Mouse (Mus musculus) gastrocnemius, adult 2 months (tissue): Measurements from ENCODE around the gene Nt5c3b. TPM values are rescaled to one million over a fixed set of nuclear protein-coding genes. Genes with fewer than 3 reads are reported as not detected.

Experiments used
- DNase-seq: peaks from one replicate; pipeline ENCODE4 v3.0.0; 2022
- H3K27ac ChIP-seq: fragments of 200-600 bp; 2 replicates; pipeline ENCODE4 v1.8.1; 2022; ENCODE audit warnings: mild to moderate bottlenecking
- H3K4me3 ChIP-seq: fragments of 200-600 bp; 2 replicates; pipeline ENCODE4 v1.8.1; 2022; ENCODE audit warnings: mild to moderate bottlenecking, moderate library complexity
- CTCF ChIP-seq: fragments of 200-600 bp; IDR thresholded peaks from 2 replicates; pipeline ENCODE4 v1.8.1; 2022; ENCODE audit warnings: antibody characterized with exemption, mild to moderate bottlenecking, moderate library complexity
- intact Hi-C: fragments of 180-260 bp; cut with DNase I; formaldehyde crosslinking; loops from one replicate; pipeline ENCODE4 v1.15.1; 2025
- microRNA-seq: library from miRNA; unstranded; fragments of <30 nt; microRNA quantifications from one replicate; pipeline ENCODE4 v1.2.0, GENCODE M21; 2021
- total RNA-seq, 2 experiments: library from RNA; stranded (reverse); gene quantifications; 2 replicates each; pipeline ENCODE4 v1.2.3; 2021

The Nt5c3b gene
- total RNA-seq, 2 experiments from 2014 or later = 6.6 to 8.8 TPM

DNA sequence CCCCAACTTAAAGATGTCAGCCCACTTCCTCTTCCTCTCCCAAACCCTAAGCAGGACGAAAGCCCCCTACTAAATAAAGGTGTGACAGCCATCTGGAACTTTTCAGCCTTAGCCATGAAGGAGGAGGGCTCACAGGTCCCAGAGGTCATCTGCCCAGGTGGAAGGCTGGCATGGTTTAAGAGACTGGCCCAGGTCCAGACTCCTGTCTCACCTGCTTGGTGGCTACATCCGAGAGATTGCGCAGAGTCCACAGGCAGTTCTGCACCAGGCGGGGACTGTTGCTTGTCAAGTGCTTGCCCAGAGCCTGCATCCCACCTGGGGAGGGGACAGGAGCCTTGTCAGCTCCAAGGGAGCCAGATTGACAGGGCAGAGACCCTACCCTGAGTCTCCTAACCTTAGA, 62.3 kb downstream of the Nt5c3b start:
- intact Hi-C loops = no loop called here
- no peak for DNase-seq
- Histone ChIP-seq H3K27ac (no peak overlapping the region), H3K4me3 (no peak overlapping the region)
- no peak for TF ChIP-seq CTCF

DNA sequence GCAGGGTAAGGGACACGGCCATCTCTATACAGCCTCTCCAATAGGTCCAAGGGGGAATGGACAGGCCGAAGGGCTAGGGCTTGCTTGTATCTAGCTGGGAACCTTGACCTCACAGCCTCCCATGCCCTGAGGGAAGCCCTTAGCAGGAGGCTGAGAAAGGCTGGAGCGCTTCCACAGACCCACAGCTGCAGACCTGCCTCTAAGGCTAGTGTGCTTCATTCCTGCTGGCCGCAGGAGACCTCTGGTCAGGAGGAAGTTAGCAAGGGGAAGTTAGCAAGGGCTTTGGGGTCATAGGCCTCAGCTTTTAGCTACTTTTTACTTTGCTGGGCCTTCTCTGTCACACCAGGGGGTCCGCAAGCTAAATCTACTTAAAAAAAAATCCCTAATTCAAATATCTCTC, 63.2 kb downstream of the Nt5c3b start:
- TF ChIP-seq CTCF = no peak
- peak overlapping the region; percentile 24; the same call in 1 of the 2 replicates for H3K27ac ChIP-seq
- intact Hi-C loops = no loop called here
- no peak for DNase-seq
- no peak overlapping the region for H3K4me3 ChIP-seq

DNA sequence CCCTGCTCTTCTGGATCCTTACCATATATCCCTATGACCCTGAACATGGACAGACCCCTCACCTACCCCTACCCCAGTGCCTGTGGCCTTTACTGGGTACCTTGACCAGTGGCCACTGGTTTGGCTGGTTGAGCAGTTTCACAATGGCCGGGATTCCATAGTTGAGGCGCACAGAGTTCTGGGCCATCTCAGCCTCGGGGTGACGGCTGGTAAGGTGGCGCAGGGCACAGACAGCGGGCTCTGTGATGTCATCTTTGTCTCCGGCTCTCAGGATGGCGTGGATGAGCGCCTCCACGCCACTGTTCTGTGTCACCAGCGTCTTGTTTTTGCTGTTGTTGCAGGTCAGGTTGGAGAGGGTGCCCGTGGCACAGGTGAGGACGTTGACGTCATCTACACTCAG, 63.6 kb downstream of the Nt5c3b start:
- no peak for DNase-seq
- Histone ChIP-seq H3K27ac (peak overlapping the region; percentile 24; the same call in 1 of the 2 replicates), H3K4me3 (no peak overlapping the region)
- intact Hi-C loops = no loop called here
- no peak for TF ChIP-seq CTCF

DNA sequence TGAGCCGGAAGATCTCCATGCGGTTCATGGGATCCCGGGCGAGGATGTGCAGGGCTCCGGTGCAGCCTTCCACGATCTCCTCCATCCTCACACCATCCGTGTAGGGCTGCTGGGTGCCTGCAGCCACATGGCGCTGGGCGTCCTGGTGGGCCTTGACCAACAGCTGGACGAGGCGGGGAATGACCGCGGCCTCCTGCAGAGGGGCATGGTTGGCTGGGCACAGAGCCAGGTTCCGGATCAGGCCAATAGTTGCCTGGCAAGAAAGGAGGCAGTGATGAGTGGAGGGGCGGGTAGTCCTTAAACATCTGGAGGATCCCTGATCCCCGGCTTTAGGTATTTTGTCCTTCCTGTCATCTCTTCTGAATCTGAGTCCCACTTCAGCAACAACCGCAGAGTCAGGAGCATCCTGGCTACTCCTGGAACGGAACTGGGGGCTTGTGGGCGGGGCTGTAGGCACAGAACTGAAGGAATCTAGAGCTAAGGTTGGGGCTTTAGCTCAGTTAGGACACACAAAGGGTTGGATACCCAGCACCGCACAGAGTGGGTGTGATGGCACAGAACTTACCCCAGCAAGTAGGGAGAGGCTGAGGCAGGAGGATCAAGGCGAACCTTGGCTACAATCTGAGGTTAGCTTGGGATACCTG, 64.7 kb downstream of the Nt5c3b start:
- TF ChIP-seq CTCF = no peak
- DNase-seq = no peak
- Histone ChIP-seq H3K4me3 (peak overlapping the region; percentile 11; the same call in 1 of the 2 replicates), H3K27ac (peak overlapping the region; percentile 76)
- intact Hi-C loops = no loop called here

DNA sequence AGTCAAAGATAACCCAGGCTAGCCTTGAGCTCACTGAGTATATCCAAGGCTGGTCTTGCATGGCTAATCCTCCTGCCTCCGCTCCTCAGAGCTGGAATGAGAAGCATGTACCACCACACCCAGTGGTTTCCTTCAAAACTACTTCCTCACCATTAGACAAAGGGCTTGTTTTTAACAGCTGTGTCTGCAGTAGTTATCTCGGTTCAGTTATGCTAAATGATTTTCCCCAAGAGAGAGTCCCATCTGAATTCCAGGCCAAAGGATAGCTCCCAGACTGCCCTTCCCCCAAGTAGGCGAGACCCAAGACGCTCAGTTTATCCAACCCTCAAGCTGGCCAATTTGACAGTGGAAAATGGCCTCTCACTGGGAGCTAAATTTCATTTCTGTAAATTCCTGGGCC, 65.6 kb downstream of the Nt5c3b start:
- intact Hi-C loops = no loop called here
- TF ChIP-seq CTCF = no peak
- Histone ChIP-seq H3K4me3 (peak overlapping the region; percentile 11; the same call in 1 of the 2 replicates), H3K27ac (peak overlapping the region; percentile 76)
- DNase-seq = no peak

DNA sequence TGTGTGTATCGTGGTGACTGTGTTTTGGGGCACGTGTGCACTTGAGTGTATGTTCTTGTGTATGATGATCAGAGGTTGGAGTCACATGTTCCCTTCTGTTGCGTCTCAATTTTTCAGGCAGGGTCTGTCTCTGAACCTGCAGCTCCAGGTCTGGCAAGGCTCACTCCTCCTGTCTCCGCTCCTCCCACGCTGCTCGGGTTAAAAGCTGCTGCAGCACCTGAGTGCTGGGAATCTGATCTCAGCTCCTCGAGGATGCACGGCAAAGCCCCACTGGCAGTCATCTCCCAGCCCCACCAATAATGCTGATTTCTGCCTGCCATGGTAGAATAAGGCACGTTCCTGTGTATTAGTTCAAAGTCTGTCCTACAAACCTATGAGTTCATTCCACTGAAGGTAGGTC, 66.5 kb downstream of the Nt5c3b start:
- no peak for DNase-seq
- intact Hi-C loops = no loop called here
- Histone ChIP-seq H3K4me3 (no peak overlapping the region), H3K27ac (peak overlapping the region; percentile 55)
- TF ChIP-seq CTCF = no peak

Small RNA genes within 50 kb of the gene (microRNA-seq; reads per million reads assigned to microRNA genes)
- gene Gm27374 (not detected), gene Mir7116 (not detected)

Other genes starting within 250 kb of the Nt5c3b start
- not detected for gene Krt9, start 248.6 kb downstream of the Nt5c3b start, total RNA-seq
- gene Krt14, start 234.3 kb downstream of the Nt5c3b start, total RNA-seq = not detected
- not detected for gene Krt16, start 192.9 kb downstream of the Nt5c3b start, total RNA-seq
- not detected for gene Krt17, start 180.8 kb downstream of the Nt5c3b start, total RNA-seq
- not detected for gene Krt42, start 171.9 kb downstream of the Nt5c3b start, total RNA-seq
- 1,000 to 10,000 TPM; 1,442 to 1,567 TPM for gene Eif1, start 121.9 kb downstream of the Nt5c3b start, total RNA-seq
- not detected for gene Gast, start 107.4 kb downstream of the Nt5c3b start, total RNA-seq
- under 1 TPM in 1 of 2 experiments, not detected in 1; 0.14 TPM for gene Hap1, start 85.7 kb downstream of the Nt5c3b start, total RNA-seq
- 100 to 1,000 TPM in 1 of 2 experiments, 10 to 100 TPM in 1; 68.6 to 104 TPM for gene Jup, start 44.0 kb downstream of the Nt5c3b start, total RNA-seq
- gene P3h4, start 27.0 kb downstream of the Nt5c3b start, total RNA-seq = 1 to 10 TPM; 2.0 to 4.6 TPM
- 1 to 10 TPM; 1.9 to 4.5 TPM for gene Fkbp10, start 26.1 kb downstream of the Nt5c3b start, total RNA-seq
- under 1 TPM; 0.23 to 0.39 TPM for gene Klhl10, start 109 bp upstream of the Nt5c3b start, total RNA-seq
- 1 to 10 TPM; 4.7 to 4.9 TPM for gene Klhl11, start 30.9 kb upstream of the Nt5c3b start, total RNA-seq
- 10 to 100 TPM; 10.3 to 19.0 TPM for gene Acly, start 86.2 kb upstream of the Nt5c3b start, total RNA-seq
- under 1 TPM; 0.10 to 0.31 TPM for gene Ttc25, start 103.8 kb upstream of the Nt5c3b start, total RNA-seq
- 1 to 10 TPM; 3.2 to 4.4 TPM for gene Cnp, start 133.1 kb upstream of the Nt5c3b start, total RNA-seq
- gene Nkiras2, start 177.4 kb upstream of the Nt5c3b start, total RNA-seq = 10 to 100 TPM; 15.3 to 21.9 TPM
- 100 to 1,000 TPM; 116 TPM for gene Dnajc7, start 178.4 kb upstream of the Nt5c3b start, total RNA-seq